Mouse (Mus musculus): ENCODE measurements around the gene Macf1.

The Macf1 gene

DNA sequence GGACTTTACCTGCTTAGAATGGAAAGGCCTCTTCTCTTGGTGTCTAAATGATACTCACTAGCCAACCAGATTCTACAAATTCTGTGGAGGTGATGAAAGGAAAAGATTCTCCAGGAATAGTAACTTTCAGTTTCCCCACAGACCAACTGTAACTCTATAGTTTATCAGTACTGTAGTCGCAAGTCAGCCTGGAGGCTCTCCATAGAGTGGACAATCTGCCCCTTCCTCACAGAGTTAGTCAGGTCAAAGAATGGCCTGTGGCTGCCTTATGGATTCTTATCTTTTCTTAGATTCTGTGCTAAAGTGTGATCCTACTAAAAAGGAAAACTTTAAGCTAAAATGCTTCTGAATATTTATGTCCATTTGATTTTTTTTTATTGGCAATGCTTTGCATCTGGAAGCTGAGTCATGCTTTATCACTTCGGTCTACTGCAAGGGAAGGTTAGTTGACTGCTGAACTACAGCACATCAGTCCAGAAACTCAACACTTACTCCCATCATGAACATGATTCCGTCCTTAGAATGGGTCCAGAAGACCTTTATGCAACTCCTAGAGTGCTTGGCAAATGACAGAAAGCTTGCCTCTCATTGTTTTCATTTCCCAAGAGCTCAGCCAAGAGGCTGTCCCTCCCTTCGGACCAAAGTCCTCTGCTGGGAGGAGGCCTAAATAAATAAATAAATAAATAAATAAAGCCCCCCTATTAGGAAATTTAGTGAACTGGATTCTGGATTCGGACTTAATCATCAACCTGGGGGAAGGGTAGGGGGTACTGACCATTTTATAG is 256.1 kb downstream of the Macf1 start:
- no peak for DNase-seq

DNA sequence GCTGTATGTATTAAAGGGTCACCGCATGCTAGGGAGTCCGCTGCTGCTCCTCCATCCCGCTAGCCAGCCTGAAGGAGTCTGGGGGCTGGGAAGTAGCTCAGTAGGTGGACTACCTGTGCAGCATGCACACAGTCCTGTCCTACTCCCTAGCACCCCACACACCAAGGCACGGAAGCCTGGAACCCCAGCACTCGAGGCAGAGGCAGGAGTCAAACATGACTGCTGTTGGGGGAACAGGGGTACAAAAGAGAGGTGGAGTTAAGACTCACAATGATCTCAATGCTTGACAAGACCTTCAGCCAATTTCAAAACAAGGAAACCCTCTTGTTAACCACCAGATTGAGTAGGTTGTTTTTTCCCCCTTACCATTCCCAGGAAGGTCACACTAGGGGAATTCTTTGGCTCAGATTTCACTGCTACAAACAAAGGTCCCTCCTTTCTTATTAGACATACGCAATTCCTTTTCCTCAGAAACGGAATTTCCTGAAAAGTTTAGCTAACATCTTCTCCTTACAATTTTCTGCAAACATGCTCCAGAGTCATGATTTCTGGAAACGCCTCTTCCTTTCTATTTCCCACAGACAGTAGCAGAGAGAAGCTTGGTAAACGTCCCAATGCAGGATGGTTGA is 256.8 kb downstream of the Macf1 start:
- no peak for DNase-seq

DNA sequence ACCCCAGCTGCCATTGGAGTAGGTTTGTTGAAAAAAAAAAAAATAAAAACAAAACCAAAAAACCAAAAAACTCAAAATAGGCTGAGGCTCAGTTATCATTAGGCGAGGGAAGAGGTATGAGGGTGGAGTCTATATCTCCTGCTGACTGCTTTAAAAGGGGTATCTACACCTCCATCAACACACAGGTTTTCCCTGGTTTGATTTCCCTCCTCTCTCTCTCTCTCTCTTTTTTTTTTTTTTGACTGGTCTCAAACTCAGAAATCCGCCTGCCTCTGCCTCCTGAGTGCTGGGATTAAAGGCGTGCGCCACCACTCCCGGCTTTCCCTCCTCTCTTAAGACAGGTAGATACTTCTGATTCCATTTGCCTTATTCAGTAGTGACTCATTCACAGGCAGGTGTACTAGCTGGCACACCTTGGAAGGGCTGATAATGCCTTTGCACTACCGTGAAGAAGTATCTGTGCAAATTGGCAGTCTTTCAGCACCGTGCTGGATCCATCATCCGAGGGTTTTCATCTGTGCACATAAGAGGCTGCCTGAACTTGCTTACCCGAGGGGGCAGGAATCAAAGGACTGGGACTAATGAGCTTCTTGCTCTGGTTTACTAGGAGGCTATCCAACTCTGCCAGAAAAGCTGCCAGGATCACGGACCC is 257.6 kb downstream of the Macf1 start:
- DNase-seq = no peak

DNA sequence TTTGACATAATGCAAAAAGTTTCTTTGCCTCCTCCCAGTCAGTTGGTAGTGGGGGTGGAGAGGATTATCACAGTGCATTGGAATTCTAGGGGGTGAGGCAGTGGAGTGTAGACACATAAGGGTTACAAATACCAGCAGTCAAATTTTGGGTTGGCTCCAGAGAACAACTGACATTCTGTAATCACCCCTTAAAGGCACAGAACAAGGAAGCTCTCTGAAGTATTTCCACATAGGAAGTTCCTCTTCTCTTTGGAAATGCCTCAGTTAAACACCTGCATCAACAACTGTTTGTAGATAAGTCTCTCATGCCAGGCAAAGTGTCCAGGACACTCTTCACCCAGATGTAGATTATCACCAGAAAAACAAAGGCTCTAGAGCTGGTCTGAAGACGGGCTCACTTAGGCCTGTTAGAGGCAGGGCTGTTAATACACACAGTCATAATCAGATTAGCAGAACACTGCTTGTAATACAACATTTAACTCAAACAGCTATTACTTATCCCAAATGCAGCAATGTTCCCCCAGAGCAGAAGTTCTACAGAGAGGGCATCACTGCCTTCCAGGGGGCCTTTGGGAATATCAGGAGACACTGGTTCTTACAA is 258.4 kb downstream of the Macf1 start:
- DNase-seq = no peak

DNA sequence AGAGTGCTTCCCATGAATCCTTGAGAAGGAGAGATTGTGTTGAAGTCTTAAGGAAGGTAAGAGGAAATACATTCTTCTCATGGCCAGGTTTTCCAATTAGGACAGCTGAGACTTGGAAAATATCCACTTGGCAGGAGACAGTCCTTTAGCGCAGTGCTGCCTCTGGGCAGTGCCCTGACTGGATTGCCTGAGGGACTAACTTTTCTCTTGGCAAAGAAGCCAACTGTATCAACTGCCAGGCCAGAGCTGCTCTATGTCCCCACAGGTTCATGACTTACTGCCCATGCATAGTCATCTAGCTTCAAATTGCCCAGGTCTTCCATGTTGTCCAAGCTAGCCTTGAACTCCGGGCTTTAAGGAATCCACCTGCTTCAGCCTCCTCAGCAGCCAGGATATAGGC is 260.1 kb downstream of the Macf1 start:
- no peak for DNase-seq

DNA sequence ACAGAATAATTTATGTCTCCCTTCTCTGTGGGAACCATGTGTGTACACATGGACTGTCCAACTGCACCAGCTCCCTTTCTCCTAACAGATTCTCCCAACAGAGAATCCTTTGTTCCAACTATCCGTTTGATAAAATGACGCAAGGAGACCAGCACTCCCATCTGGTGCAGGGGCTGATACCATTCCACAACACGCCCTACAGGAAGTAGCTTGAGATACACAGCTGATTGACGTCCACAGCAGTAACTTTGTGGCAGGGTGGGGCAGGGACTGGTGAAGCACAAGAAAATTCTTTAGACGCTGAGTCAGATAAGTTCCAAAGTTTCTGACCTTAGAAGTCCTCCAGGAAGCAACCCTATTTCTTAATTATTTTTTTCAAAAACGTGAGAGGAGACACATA is 261.3 kb downstream of the Macf1 start:
- DNase-seq = no peak

DNA sequence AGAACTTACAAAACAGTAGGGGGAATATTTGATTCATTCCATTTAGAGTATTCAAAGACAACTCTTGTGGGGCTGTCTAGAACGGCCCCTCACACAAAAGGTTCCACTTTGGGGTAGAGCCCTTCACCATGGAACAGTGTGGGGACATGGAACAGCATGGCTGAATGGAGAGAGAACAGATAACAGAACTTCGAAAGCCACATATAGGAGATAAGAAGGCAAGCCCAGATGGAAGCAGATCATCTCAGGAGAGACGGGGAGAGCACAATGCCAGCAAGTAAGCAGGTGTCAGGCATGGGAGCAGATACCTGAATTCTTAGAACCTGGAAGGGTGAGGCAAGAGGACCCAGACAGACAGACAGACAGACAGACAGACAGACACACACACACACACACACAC is 266.1 kb downstream of the Macf1 start:
- DNase-seq = no peak

GRCm38 (mm10) chr4:123417478-123417877 is 266.7 kb downstream of the Macf1 start:
- DNase-seq = no peak

DNA sequence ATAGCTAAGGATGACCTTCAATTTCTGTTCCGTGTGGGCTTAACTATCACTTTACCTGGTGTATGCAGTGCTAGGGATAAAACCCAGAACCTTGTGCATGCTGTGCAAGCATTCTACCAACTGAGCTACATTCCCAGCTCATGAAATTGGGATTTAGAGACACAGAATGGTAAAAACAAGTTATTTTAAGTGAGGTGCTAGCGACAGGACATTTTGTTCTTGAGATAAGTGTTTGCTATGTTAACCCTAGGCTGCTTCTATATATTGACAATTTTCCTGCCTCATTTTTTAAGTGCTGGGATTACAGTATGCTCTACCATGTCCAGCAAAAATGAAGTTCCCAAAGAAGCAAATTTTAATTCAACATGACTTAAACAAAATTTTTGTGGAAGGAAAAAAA is 267.3 kb downstream of the Macf1 start:
- no peak for DNase-seq

- DNase-seq = no peak
These were observed 268.6 kb downstream of the Macf1 start for GRCm38 (mm10) chr4:123415566-123415965.

GRCm38 (mm10) chr4:123413876-123414275 is 270.3 kb downstream of the Macf1 start:
- no peak for DNase-seq

GRCm38 (mm10) chr4:123412981-123413380 is 271.2 kb downstream of the Macf1 start:
- no peak for DNase-seq

DNA sequence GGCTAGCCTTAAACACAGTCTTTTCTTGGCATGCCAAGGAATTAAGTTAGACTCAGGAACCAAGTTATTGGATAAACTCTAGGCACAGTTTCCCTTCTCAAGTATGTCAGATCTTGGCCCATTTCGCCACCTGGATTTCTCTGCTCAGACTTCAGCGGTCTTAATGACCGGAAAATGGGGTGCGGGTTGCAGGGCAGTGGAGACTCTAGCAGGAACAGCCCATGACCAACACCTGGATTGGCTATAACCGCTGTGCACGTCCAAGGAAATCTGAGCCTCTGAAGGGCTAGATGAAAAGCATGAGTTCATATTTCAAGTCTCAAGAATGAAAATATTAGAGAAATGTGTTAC is 271.7 kb downstream of the Macf1 start:
- DNase-seq = no peak

DNA sequence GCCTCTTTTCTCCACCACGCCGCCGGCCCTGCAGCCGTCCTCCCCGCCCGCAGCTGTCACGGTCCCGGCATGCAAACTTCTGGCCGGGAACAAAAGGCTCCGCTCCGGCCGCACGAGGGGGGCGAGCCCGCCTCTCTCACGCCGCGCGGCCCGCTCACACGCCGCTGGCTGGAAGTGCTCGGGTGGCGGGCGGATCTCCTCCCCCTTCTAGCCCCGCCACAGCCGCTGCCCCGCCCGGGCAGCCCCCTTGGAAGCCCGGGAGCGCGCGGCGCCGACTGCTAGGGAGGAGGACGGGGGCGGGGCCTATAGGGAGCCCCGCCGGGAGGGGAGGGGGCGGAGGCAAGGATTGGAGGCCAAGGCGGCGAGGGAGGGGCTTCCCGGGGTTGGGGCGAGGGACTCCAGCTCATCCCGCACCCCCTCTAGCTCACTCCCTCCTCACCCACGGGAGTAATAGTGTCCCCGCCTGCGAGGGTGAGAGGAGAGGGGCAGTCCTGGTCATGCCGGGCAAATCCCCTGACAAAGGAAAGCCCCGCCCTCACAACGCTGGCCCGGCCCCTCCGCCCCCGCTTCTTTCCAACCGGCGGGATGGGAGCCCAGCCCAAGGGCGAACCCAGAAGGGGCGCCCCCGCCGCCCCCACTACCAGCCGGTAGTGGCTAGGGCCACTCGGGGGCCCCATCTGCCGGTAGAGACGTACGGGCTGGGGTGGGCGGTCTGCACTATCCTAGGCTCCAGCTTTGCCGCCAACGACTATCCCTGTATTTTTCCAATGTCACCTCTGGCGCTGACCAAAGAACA is 272.2 kb downstream of the Macf1 start:
- DNase-seq = peak; percentile 67

DNA sequence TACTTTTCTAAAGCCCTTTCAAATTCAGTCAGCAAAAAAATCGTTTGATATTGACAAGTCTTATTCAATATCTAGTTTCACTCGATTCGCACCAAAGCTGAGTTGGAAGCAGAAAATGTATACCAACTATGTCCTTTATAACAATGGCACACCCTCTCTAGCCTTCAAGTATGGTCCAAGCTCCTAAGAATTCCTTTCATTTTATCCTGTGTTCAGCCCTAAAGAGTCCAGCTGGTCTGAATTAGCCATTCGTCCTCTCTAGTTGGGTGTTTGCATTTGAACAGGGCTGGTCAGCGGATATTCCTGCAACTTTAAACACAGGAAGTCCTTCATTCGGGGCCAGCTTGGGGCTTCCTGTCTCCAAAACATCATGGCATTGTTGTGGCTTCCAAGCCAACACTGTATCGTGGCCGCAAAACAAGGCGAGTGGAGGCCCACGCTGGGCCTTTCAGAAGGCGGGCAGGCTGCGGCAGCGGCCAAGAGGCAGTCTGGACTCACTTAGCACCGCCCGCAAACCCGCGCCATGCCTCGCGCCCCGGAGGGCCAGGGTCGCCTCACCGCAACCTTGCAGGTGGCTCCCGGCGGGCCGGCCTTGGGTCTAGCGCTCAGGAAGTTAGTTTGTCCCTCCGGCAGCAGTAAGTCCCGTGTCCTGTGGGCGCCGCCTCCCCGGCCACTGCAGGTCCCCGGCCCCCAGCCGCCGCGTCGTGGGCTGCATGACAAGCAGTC is 273.0 kb downstream of the Macf1 start:
- peak; percentile 43 for DNase-seq

DNA sequence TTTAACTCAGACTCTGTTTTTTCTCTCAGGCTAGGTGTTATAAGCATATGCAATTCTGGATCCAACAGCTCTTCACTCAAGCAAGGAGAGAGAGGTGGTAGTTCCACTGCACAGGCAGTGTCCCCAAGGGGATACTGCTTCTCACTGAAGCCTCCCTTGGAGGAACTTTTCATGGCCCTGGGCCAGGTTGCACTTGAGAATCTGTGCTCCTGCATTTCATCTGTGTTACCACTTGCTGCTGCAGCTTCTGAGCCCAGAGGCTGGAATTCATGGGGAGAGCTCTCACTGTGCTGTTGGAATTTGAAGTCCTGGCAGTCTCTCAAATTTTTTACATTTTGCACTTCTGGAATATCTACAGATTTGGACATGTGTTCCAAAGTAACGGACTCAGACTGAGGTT is 274.4 kb downstream of the Macf1 start:
- no peak for DNase-seq

DNA sequence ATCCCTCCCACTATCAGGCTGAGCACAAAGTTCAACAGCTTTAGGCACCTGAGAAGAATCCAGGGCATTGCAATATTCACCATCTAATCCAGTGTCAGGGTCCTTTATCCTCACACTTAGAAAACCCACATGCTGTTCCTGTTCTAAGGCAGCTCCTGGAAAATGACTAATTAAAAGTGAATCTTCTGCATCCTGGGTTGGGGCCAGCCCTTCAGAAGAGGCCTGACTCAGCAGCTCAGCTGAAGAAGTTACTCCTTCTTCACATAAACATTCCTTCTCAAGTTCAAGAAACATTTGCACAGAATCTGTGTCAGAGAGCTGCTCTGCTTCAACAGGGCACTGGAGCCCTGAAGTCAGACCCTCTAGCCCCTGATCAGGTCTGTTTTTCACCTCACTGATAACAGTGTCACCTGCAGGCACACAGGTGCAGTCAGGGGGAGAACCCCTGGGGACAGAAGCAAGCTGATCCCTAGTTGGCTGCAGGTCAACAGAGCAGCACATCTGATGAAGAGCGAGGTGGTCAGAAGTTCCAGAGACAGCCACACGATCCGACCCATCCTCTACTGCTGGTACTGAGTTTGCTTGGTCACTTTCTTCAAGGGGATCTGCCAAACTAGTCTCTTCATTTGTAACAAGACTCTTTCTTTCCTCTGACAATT is 275.0 kb downstream of the Macf1 start:
- no peak for DNase-seq

DNA sequence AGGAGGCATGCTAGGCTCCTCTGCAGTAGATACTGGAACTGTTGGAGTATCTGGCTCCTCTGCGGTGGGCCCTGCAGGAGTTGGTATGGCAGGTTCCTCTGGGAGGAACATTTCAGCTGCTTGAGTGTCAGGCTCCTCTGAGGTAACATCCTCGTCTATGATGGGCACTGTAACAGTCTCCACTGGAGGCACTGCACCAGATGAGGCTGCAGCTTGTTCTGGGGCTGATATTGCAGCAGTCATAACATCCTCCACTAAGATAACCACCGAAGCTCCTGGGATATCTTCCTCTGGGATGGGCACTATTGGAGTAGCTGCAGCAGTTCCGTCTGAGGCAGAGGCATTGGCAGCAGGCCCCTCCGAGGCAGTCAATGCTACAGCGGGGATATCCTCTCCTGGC is 276.4 kb downstream of the Macf1 start:
- DNase-seq = no peak

DNA sequence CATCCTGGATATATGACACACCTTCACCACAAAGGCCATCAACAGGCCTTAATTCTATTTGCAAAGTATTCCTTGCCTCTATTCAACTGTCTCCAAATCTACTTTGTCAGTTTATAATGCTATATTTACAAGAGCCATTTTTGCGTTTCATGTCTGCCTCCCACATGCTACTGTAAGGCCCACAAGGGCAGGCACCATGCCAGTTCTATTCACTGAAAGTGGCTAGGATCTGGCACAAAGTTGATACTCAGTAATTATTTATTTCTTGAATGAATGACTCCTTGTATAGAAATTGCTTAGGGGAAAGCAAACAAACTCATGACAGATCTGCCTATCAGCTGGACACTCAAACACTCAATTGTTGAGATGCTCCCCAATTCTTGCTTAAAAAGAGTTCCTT is 280.1 kb downstream of the Macf1 start:
- DNase-seq = no peak

DNA sequence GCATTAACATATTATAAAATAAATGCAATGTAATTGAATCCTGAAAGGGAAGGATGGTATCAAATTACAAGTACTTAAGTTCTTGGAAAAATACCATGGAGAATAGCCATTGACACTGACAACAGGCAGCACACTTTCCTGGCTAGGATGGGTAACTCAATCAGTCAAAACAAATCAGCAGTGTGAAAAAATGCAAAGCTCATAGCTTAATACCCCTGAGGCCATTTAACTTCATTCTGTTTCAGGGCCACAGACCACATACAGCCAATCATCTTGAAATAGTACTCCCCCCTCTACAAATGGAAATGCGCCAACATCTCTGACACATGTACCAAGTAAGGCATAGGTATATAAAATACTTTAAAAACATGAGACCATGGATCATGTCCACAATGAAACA is 281.9 kb downstream of the Macf1 start:
- DNase-seq = no peak

- DNase-seq = no peak
These were observed 282.9 kb downstream of the Macf1 start for GRCm38 (mm10) chr4:123401265-123401664.

Measured in cerebellum, adult 9-11 months (tissue).